In the genomic region with DNA sequence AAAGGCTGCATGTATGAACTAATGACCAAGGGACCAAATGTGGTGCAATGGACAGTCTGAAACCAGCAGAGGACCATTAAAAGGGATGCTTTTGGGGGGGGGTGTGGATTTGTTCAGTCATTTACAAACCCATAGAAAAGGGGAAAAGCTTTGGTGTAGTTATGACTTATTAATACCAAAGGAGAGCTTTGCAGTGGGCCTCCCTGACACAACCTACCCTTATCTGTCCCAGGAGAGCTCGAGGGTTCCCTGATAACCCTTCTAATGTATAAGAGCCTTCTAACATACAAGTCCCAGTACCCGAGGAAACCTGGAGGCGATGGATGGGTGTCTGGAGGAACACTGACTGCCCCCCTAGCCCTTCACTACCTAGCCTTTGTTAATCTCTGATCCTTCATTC, we compare ENCODE assay signal across 16 mouse cellular contexts. TPM values are rescaled to one million over a fixed set of nuclear protein-coding genes. Genes with fewer than 3 reads are reported as not detected.
A peak's percentile ranks its signal among the peaks of the same experiment; 100 is the strongest.
DNase-seq lines count a peak whose midpoint lies in the region; ATAC-seq and TF ChIP-seq lines count a peak whose summit lies in the region.
"Had no signal": no experiment of that assay in that cellular context is flagged by ENCODE, and none has a peak within 500 bp of the region (broad histone marks: within the 10 kb centered on the region; RNA-seq: fewer than 3 reads in every experiment).

No protein-coding gene starts in this region.

- ATAC-seq in forebrain, embryonic 15.5 days (replicated peaks), result no peak
- no peak for ATAC-seq in forebrain, embryonic 12.5 days (ENCODE audit: low FRiP score)
- no peak for ATAC-seq in intestine, embryonic 15.5 days
- ATAC-seq in intestine, postnatal 0 days, result no peak
- no peak for ATAC-seq in stomach, embryonic 14.5 days (ENCODE audit: insufficient number of reproducible peaks, insufficient read depth, low FRiP score, low read depth)
- ATAC-seq in stomach, postnatal 0 days (ENCODE audit: low FRiP score, low TSS enrichment), result no peak
- ATAC-seq: hindbrain, embryonic 16.5 days; midbrain, embryonic 13.5 days had no signal

- TF ChIP-seq CTCF in intestine, postnatal 0 days (IDR thresholded peaks at IDR 0.05; ENCODE audit: low read depth), result no peak
- TF ChIP-seq CTCF in stomach, postnatal 0 days (IDR thresholded peaks at IDR 0.05; ENCODE audit: low read depth), result no peak

- no peak for TF ChIP-seq EP300 in stomach, postnatal 0 days (optimal IDR thresholded peaks at IDR 0.05)

- WGBS in forebrain, embryonic 15.5 days, result 90% methylated on average over 3 of the region's 3 CpGs
- 83% methylated on average over 3 of the region's 3 CpGs for WGBS in forebrain, embryonic 12.5 days
- WGBS in intestine, embryonic 15.5 days, result 71% methylated on average over 3 of the region's 3 CpGs
- 57% methylated on average over 3 of the region's 3 CpGs for WGBS in intestine, postnatal 0 days
- 72% methylated on average over 3 of the region's 3 CpGs for WGBS in stomach, embryonic 14.5 days
- WGBS in stomach, postnatal 0 days, result 68% methylated on average over 3 of the region's 3 CpGs

- H3K36me3 ChIP-seq in forebrain, embryonic 15.5 days, result no peaks in the 10 kb centered on the region
- H3K36me3 ChIP-seq in forebrain, embryonic 12.5 days (replicated peaks), result no peaks in the 10 kb centered on the region
- no peaks in the 10 kb centered on the region for H3K36me3 ChIP-seq in intestine, embryonic 15.5 days
- H3K36me3 ChIP-seq in intestine, postnatal 0 days (ENCODE audit: control insufficient read depth, insufficient read depth), result no peaks in the 10 kb centered on the region
- no peaks in the 10 kb centered on the region for H3K36me3 ChIP-seq in stomach, embryonic 14.5 days (ENCODE audit: control insufficient read depth, insufficient read depth, low read length)
- no peaks in the 10 kb centered on the region for H3K36me3 ChIP-seq in stomach, postnatal 0 days (ENCODE audit: control insufficient read depth, insufficient read depth, low read length)
- H3K36me3 ChIP-seq: heart, embryonic 10.5 days; midbrain, embryonic 13.5 days had no signal

- 0 out of 2 replicates have a peak overlapping the region, but pooled peaks have one; percentile 100 for H3K4me2 ChIP-seq in forebrain, embryonic 15.5 days (replicated peaks)
- no peak overlapping the region for H3K4me2 ChIP-seq in forebrain, embryonic 12.5 days
- peak overlapping the region; percentile 98 for H3K4me2 ChIP-seq in intestine, embryonic 15.5 days (replicated peaks)
- H3K4me2 ChIP-seq in intestine, postnatal 0 days (replicated peaks; ENCODE audit: low read depth), result no peak overlapping the region
- peak overlapping the region; percentile 99; the same call in 1 of the 2 replicates for H3K4me2 ChIP-seq in stomach, embryonic 14.5 days (replicated peaks; ENCODE audit: low read depth, low read length)
- no peak overlapping the region for H3K4me2 ChIP-seq in stomach, postnatal 0 days (replicated peaks; ENCODE audit: low read depth)

- no peaks in the 10 kb centered on the region for H3K9me3 ChIP-seq in forebrain, embryonic 15.5 days
- no peaks in the 10 kb centered on the region for H3K9me3 ChIP-seq in forebrain, embryonic 12.5 days
- no peaks in the 10 kb centered on the region for H3K9me3 ChIP-seq in intestine, embryonic 15.5 days
- H3K9me3 ChIP-seq in intestine, postnatal 0 days (ENCODE audit: control insufficient read depth), result no peaks in the 10 kb centered on the region
- H3K9me3 ChIP-seq in stomach, embryonic 14.5 days (ENCODE audit: control insufficient read depth, low read depth, low read length), result no peaks in the 10 kb centered on the region
- H3K9me3 ChIP-seq in stomach, postnatal 0 days (ENCODE audit: control insufficient read depth, low read length), result no peaks in the 10 kb centered on the region
- H3K9me3 ChIP-seq: heart, embryonic 10.5 days; midbrain, embryonic 13.5 days had no signal

- no peak for DNase-seq in stomach, postnatal 0 days (ENCODE audit: low spot score)
- no peak for DNase-seq in gastrocnemius, adult 18-20 months (ENCODE audit: low spot score)
- no peak for DNase-seq in left cerebral cortex, adult 8-10 months (ENCODE audit: low spot score in 2 of 2)
- DNase-seq: adrenal gland, adult 8-10 months; cerebellum, adult 9-10 months; kidney, postnatal 25 days; lung, adult 2 months; thymus, postnatal 36 days had no signal

- no peak overlapping the region for H3K9ac ChIP-seq in forebrain, embryonic 15.5 days (replicated peaks)
- H3K9ac ChIP-seq in forebrain, embryonic 12.5 days, result no peak overlapping the region
- no peak overlapping the region; the same call in 1 of the 2 replicates for H3K9ac ChIP-seq in intestine, embryonic 15.5 days
- no peak overlapping the region for H3K9ac ChIP-seq in intestine, postnatal 0 days (ENCODE audit: low read depth, low read length)
- no peak overlapping the region for H3K9ac ChIP-seq in stomach, embryonic 14.5 days (replicated peaks; ENCODE audit: low read depth, low read length)
- no peak overlapping the region for H3K9ac ChIP-seq in stomach, postnatal 0 days (ENCODE audit: low read length)
- H3K9ac ChIP-seq: midbrain, embryonic 13.5 days had no signal

- H3K4me3 ChIP-seq in forebrain, embryonic 15.5 days, result no peak overlapping the region
- H3K4me3 ChIP-seq in forebrain, embryonic 12.5 days (replicated peaks), result no peak overlapping the region
- peak overlapping the region; percentile 80; the same call in 1 of the 2 replicates for H3K4me3 ChIP-seq in intestine, embryonic 15.5 days (replicated peaks)
- H3K4me3 ChIP-seq in intestine, postnatal 0 days (ENCODE audit: low read depth, low read length), result no peak overlapping the region
- H3K4me3 ChIP-seq in stomach, embryonic 14.5 days (ENCODE audit: low read depth, low read length), result no peak overlapping the region
- H3K4me3 ChIP-seq in stomach, postnatal 0 days (ENCODE audit: low read depth, low read length), result no peak overlapping the region

- peaks cover 19% of the 10 kb centered on the region for H3K4me1 ChIP-seq in forebrain, embryonic 15.5 days
- peaks cover 13% of the 10 kb centered on the region for H3K4me1 ChIP-seq in forebrain, embryonic 12.5 days
- H3K4me1 ChIP-seq in intestine, embryonic 15.5 days (replicated peaks), result peaks cover 6% of the 10 kb centered on the region; the same call in 1 of the 2 replicates
- H3K4me1 ChIP-seq in intestine, postnatal 0 days (replicated peaks; ENCODE audit: control insufficient read depth, insufficient read depth, low read length), result no peaks in the 10 kb centered on the region
- H3K4me1 ChIP-seq in stomach, embryonic 14.5 days (ENCODE audit: control insufficient read depth, insufficient read depth, low read length), result peaks cover 3% of the 10 kb centered on the region; the same call in 1 of the 2 replicates
- no peaks in the 10 kb centered on the region; the same call in 1 of the 2 replicates for H3K4me1 ChIP-seq in stomach, postnatal 0 days (replicated peaks; ENCODE audit: control insufficient read depth, insufficient read depth)

- no peak overlapping the region for H3K27ac ChIP-seq in forebrain, embryonic 15.5 days (replicated peaks)
- no peak overlapping the region for H3K27ac ChIP-seq in forebrain, embryonic 12.5 days
- no peak overlapping the region for H3K27ac ChIP-seq in intestine, embryonic 15.5 days
- H3K27ac ChIP-seq in intestine, postnatal 0 days (ENCODE audit: low read depth, low read length), result no peak overlapping the region
- H3K27ac ChIP-seq in stomach, embryonic 14.5 days (ENCODE audit: low read length), result no peak overlapping the region
- H3K27ac ChIP-seq in stomach, postnatal 0 days (replicated peaks), result no peak overlapping the region
- H3K27ac ChIP-seq: heart, embryonic 10.5 days; midbrain, embryonic 13.5 days had no signal

- peaks cover 5% of the 10 kb centered on the region; the same call in 1 of the 2 replicates for H3K27me3 ChIP-seq in forebrain, embryonic 15.5 days
- peaks cover 41% of the 10 kb centered on the region for H3K27me3 ChIP-seq in forebrain, embryonic 12.5 days
- H3K27me3 ChIP-seq in intestine, embryonic 15.5 days (replicated peaks), result no peaks in the 10 kb centered on the region; the same call in 1 of the 2 replicates
- H3K27me3 ChIP-seq in intestine, postnatal 0 days (replicated peaks; ENCODE audit: control insufficient read depth, insufficient read depth, low read length), result peaks cover 2% of the 10 kb centered on the region; the same call in 1 of the 2 replicates
- 0 out of 2 replicates have a peak, but pooled peaks cover 3% of the 10 kb centered on the region for H3K27me3 ChIP-seq in stomach, embryonic 14.5 days (ENCODE audit: control insufficient read depth, insufficient read depth, low read length)
- no peaks in the 10 kb centered on the region for H3K27me3 ChIP-seq in stomach, postnatal 0 days (ENCODE audit: control insufficient read depth, insufficient read depth, low read length)

RNA-seq across cellular contexts. Expression of a gene that starts 5.8 kb away (rescaled TPM):
- 12.2 and 12.3 TPM in 2 replicates for polyA plus RNA-seq in forebrain, embryonic 15.5 days (2015; fragmentation: Nextera tagmentation; extraction: Ambion mirVana)
- polyA plus RNA-seq in forebrain, embryonic 12.5 days (2016; fragmentation: Nextera tagmentation; extraction: Ambion mirVana), result 25.3 and 26.4 TPM in 2 replicates
- 32.1 and 32.3 TPM in 2 replicates for polyA plus RNA-seq in intestine, embryonic 15.5 days (2015; fragmentation: Nextera tagmentation; extraction: Ambion mirVana)
- 59.4 and 64.3 TPM in 2 replicates for polyA plus RNA-seq in intestine, postnatal 0 days (2015; fragmentation: Nextera tagmentation; extraction: Ambion mirVana)
- polyA plus RNA-seq in stomach, embryonic 14.5 days (2014; fragmentation: Nextera tagmentation; extraction: Ambion mirVana), result 37.2 and 39.4 TPM in 2 replicates
- 11.5 and 12.4 TPM in 2 replicates for polyA plus RNA-seq in stomach, postnatal 0 days (2015; fragmentation: Nextera tagmentation; extraction: Ambion mirVana)
- 10 to 100 TPM; 57.2 to 73.9 TPM for total RNA-seq in gastrocnemius, adult 18-20 months (2021)
- 10 to 100 TPM; 15.2 to 19.7 (median 18.1) TPM for total RNA-seq in left cerebral cortex, adult 8-10 months (2022)

Comparison
In these comparisons a context has a peak if more than half of its experiments do, and no peak if none do; other contexts are left out.
1. H3K4me2 ChIP-seq: peak in forebrain, embryonic 15.5 days (single experiment), intestine, embryonic 15.5 days (single experiment) and stomach, embryonic 14.5 days (single experiment); none in forebrain, embryonic 12.5 days (single experiment), intestine, postnatal 0 days (single experiment) and stomach, postnatal 0 days (single experiment).